Mouse (Mus musculus): Measurements from ENCODE around the gene Hist1h3f. TPM values are rescaled to one million over a fixed set of nuclear protein-coding genes. Genes with fewer than 3 reads are reported as not detected.
"Not testable (repeated sequence)": the region's sequence is repeated elsewhere in the genome, so short reads cannot be mapped to it uniquely, and the experiment has no call there.

Gene Hist1h3f
- polyA plus RNA-seq, 1 experiment, result 0.73 TPM

GRCm38 (mm10) chr13:23575271-23575851, 31.5 kb downstream of the Hist1h3f start, which contains the start of gene Hist1h3d:
TSS of gene Hist1h3d (plus strand) at chr13:23575763.
- Histone ChIP-seq H3K4me1 (ENCODE audit: control insufficient read depth, insufficient read depth, low read length) (peaks cover 2% of the 10 kb centered on the region; the same call in 1 of the 2 replicates), H3K27ac (ENCODE audit: insufficient read depth, low read length) (peak within 1 kb of the TSS; percentile 95)

GRCm38 (mm10) chr13:23575864-23576313, 32.0 kb downstream of the Hist1h3f start:
- H3K4me3 ChIP-seq (ENCODE audit: insufficient read depth, low read length), result peak overlapping the region; percentile 58
- H3K27ac ChIP-seq (ENCODE audit: insufficient read depth, low read length); H3K4me1 ChIP-seq (ENCODE audit: control insufficient read depth, insufficient read depth, low read length): not testable (repeated sequence)

More at GRCm38 (mm10) chr13:23575271-23575851, 31.5 kb downstream of the Hist1h3f start, which contains the start of gene Hist1h3d:
- TF ChIP-seq POLR2A (IDR thresholded peaks at IDR 0.05; ENCODE audit: extremely low read depth, insufficient read depth, low read length) (peak; percentile 49; the same call in 1 of the 2 replicates), CTCF (IDR thresholded peaks at IDR 0.05; ENCODE audit: extremely low read depth, insufficient read depth, low read length) (no peak)
- peak within 1 kb of the TSS; percentile 58 for H3K4me3 ChIP-seq (ENCODE audit: insufficient read depth, low read length)

- TF ChIP-seq CTCF (IDR thresholded peaks at IDR 0.05; ENCODE audit: extremely low read depth, insufficient read depth, low read length), result no peak
- no peak for TF ChIP-seq POLR2A (IDR thresholded peaks at IDR 0.05; ENCODE audit: extremely low read depth, insufficient read depth, low read length)
- Histone ChIP-seq H3K4me1 (ENCODE audit: control insufficient read depth, insufficient read depth, low read length) (peaks cover 2% of the 10 kb centered on the region; the same call in 1 of the 2 replicates), H3K4me3 (ENCODE audit: insufficient read depth, low read length) (peak overlapping the region; percentile 58; the same call in 1 of the 2 replicates), H3K27ac (ENCODE audit: insufficient read depth, low read length) (no peak overlapping the region)
These were observed 32.6 kb downstream of the Hist1h3f start for GRCm38 (mm10) chr13:23576351-23576881.

- Histone ChIP-seq H3K4me3 (ENCODE audit: insufficient read depth, low read length) (no peak overlapping the region), H3K4me1 (ENCODE audit: control insufficient read depth, insufficient read depth, low read length) (peaks cover 2% of the 10 kb centered on the region; the same call in 1 of the 2 replicates), H3K27ac (ENCODE audit: insufficient read depth, low read length) (no peak overlapping the region)
- TF ChIP-seq CTCF (IDR thresholded peaks at IDR 0.05; ENCODE audit: extremely low read depth, insufficient read depth, low read length) (no peak), POLR2A (IDR thresholded peaks at IDR 0.05; ENCODE audit: extremely low read depth, insufficient read depth, low read length) (no peak)
These were observed 33.2 kb downstream of the Hist1h3f start for GRCm38 (mm10) chr13:23576906-23577639.

- H3K4me3 ChIP-seq (ENCODE audit: insufficient read depth, low read length), result no peak overlapping the region
- TF ChIP-seq POLR2A (IDR thresholded peaks at IDR 0.05; ENCODE audit: extremely low read depth, insufficient read depth, low read length) (no peak), CTCF (IDR thresholded peaks at IDR 0.05; ENCODE audit: extremely low read depth, insufficient read depth, low read length) (no peak)
- no peak overlapping the region for H3K27ac ChIP-seq (ENCODE audit: insufficient read depth, low read length)
- peaks cover 2% of the 10 kb centered on the region; the same call in 1 of the 2 replicates for H3K4me1 ChIP-seq (ENCODE audit: control insufficient read depth, insufficient read depth, low read length)
These were observed 34.0 kb downstream of the Hist1h3f start for GRCm38 (mm10) chr13:23577835-23578234.

- Histone ChIP-seq H3K4me1 (ENCODE audit: control insufficient read depth, insufficient read depth, low read length) (no peaks in the 10 kb centered on the region; the same call in 1 of the 2 replicates), H3K27ac (ENCODE audit: insufficient read depth, low read length) (0 out of 2 replicates have a peak within 1 kb of the TSS, but pooled peaks have one; percentile 9), H3K4me3 (ENCODE audit: insufficient read depth, low read length) (peak within 1 kb of the TSS; percentile 50)
- TF ChIP-seq CTCF (IDR thresholded peaks at IDR 0.05; ENCODE audit: extremely low read depth, insufficient read depth, low read length), result no peak
- TF ChIP-seq POLR2A (IDR thresholded peaks at IDR 0.05; ENCODE audit: extremely low read depth, insufficient read depth, low read length), result peak; percentile 100
These were observed 37.8 kb downstream of the Hist1h3f start, which contains the start of gene Hist1h4d for GRCm38 (mm10) chr13:23581408-23582218. TSS of gene Hist1h4d (plus strand) at chr13:23581598.

- TF ChIP-seq POLR2A (IDR thresholded peaks at IDR 0.05; ENCODE audit: extremely low read depth, insufficient read depth, low read length) (no peak), CTCF (IDR thresholded peaks at IDR 0.05; ENCODE audit: extremely low read depth, insufficient read depth, low read length) (no peak)
- peak overlapping the region; percentile 50; the same call in 1 of the 2 replicates for H3K4me3 ChIP-seq (ENCODE audit: insufficient read depth, low read length)
- H3K4me1 ChIP-seq (ENCODE audit: control insufficient read depth, insufficient read depth, low read length), result no peaks in the 10 kb centered on the region; the same call in 1 of the 2 replicates
- 0 out of 2 replicates have a peak overlapping the region, but pooled peaks have one; percentile 9 for H3K27ac ChIP-seq (ENCODE audit: insufficient read depth, low read length)
These were observed 38.6 kb downstream of the Hist1h3f start for GRCm38 (mm10) chr13:23582219-23583056.

GRCm38 (mm10) chr13:23583387-23584068, 39.7 kb downstream of the Hist1h3f start:
- H3K4me3 ChIP-seq (ENCODE audit: insufficient read depth, low read length), result no peak overlapping the region
- H3K27ac ChIP-seq (ENCODE audit: insufficient read depth, low read length), result no peak overlapping the region
- no peak for TF ChIP-seq POLR2A (IDR thresholded peaks at IDR 0.05; ENCODE audit: extremely low read depth, insufficient read depth, low read length)
- TF ChIP-seq CTCF (IDR thresholded peaks at IDR 0.05; ENCODE audit: extremely low read depth, insufficient read depth, low read length), result no peak
- H3K4me1 ChIP-seq (ENCODE audit: control insufficient read depth, insufficient read depth, low read length), result no peaks in the 10 kb centered on the region; the same call in 1 of the 2 replicates

Measured in cortical plate, adult 2 months (tissue).